34 mouse cellular contexts compared by ENCODE assay signal in genomic region chr4:43506074-43506473, GRCm38 (mm10). TPM values are rescaled to one million over a fixed set of nuclear protein-coding genes. Genes with fewer than 3 reads are reported as not detected.
"Had no signal": no experiment of that assay in that cellular context is flagged by ENCODE, and none has a peak within 500 bp of the region (broad histone marks: within the 10 kb centered on the region; RNA-seq: fewer than 3 reads in every experiment).

No protein-coding gene starts in this region.

- H3K9ac ChIP-seq: limb, embryonic 12.5 days; limb, embryonic 13.5 days; limb, embryonic 15.5 days; liver, embryonic 12.5 days; liver, embryonic 13.5 days; liver, embryonic 14.5 days; liver, embryonic 15.5 days; liver, postnatal 0 days; lung, embryonic 14.5 days; lung, embryonic 15.5 days; midbrain, embryonic 12.5 days; midbrain, embryonic 13.5 days; midbrain, embryonic 15.5 days had no signal

- H3K36me3 ChIP-seq: limb, embryonic 10.5 days; limb, embryonic 12.5 days; limb, embryonic 13.5 days; limb, embryonic 15.5 days; liver, embryonic 12.5 days; liver, embryonic 13.5 days; liver, embryonic 15.5 days; lung, embryonic 15.5 days; midbrain, embryonic 10.5 days; midbrain, embryonic 12.5 days; midbrain, embryonic 13.5 days; midbrain, embryonic 15.5 days had no signal

- ATAC-seq: liver, embryonic 12.5 days; liver, postnatal 0 days; lung, postnatal 0 days; midbrain, embryonic 15.5 days; midbrain, embryonic 16.5 days had no signal

- H3K9me3 ChIP-seq: limb, embryonic 10.5 days; limb, embryonic 12.5 days; limb, embryonic 13.5 days; limb, embryonic 15.5 days; liver, embryonic 12.5 days; liver, embryonic 13.5 days; liver, embryonic 15.5 days; lung, embryonic 15.5 days; megakaryocyte, embryonic 14.5 days; midbrain, embryonic 10.5 days; midbrain, embryonic 12.5 days; midbrain, embryonic 13.5 days; midbrain, embryonic 15.5 days had no signal

- H3K27ac ChIP-seq: limb, embryonic 10.5 days; limb, embryonic 12.5 days; limb, embryonic 13.5 days; limb, embryonic 15.5 days; liver, embryonic 12.5 days; liver, embryonic 13.5 days; liver, embryonic 14.5 days; liver, embryonic 15.5 days; lung, embryonic 15.5 days; macrophage; midbrain, embryonic 10.5 days; midbrain, embryonic 12.5 days; midbrain, embryonic 13.5 days; midbrain, embryonic 15.5 days had no signal

- DNase-seq: liver; liver, embryonic 13.5 days; liver, postnatal 0 days; lung, adult 18-20 months; lung, adult 2 months; lung, embryonic 14.5 days; lung, postnatal 10 days; lung, postnatal 14 days; lung, postnatal 36 days; lung, postnatal 4 days; midbrain, embryonic 14.5 days had no signal

- H3K4me3 ChIP-seq: limb, embryonic 10.5 days; limb, embryonic 12.5 days; limb, embryonic 13.5 days; limb, embryonic 15.5 days; liver, embryonic 12.5 days; liver, embryonic 13.5 days; liver, embryonic 15.5 days; lung, embryonic 15.5 days; midbrain, embryonic 10.5 days; midbrain, embryonic 12.5 days; midbrain, embryonic 13.5 days; midbrain, embryonic 15.5 days had no signal

- H3K27me3 ChIP-seq: limb, embryonic 15.5 days; lung, embryonic 15.5 days; megakaryocyte, embryonic 14.5 days had no signal

- H3K4me2 ChIP-seq: limb, embryonic 12.5 days; limb, embryonic 13.5 days; limb, embryonic 15.5 days; liver, embryonic 11.5 days; liver, embryonic 12.5 days; liver, embryonic 13.5 days; liver, embryonic 15.5 days; lung, embryonic 14.5 days; lung, embryonic 15.5 days; midbrain, embryonic 11.5 days; midbrain, embryonic 12.5 days; midbrain, embryonic 13.5 days; midbrain, embryonic 15.5 days had no signal

RNA-seq across cellular contexts. Expression of gene Car9, which starts 0.7 kb away (rescaled TPM):
- polyA plus RNA-seq: midbrain, embryonic 14.5 days had no signal

RNA-seq across cellular contexts. Expression of gene Sit1, which starts 22.5 kb away (rescaled TPM):
- polyA plus RNA-seq: limb, embryonic 10.5 days; limb, embryonic 11.5 days; limb, embryonic 12.5 days; limb, embryonic 13.5 days; limb, embryonic 14.5 days; limb, embryonic 15.5 days; liver, embryonic 11.5 days; liver, embryonic 12.5 days; liver, embryonic 13.5 days; lung, embryonic 14.5 days; lung, postnatal 0 days; macrophage; midbrain, embryonic 10.5 days; midbrain, embryonic 11.5 days; midbrain, embryonic 12.5 days; midbrain, embryonic 13.5 days; midbrain, embryonic 14.5 days; midbrain, embryonic 15.5 days; midbrain, embryonic 16.5 days; midbrain, postnatal 0 days; myocyte; neural tube, embryonic 11.5 days had no signal
